Mouse (Mus musculus) erythroblast, embryonic 14.5 days (primary cell): ENCODE measurements around the gene Col1a1.

ENCODE experiments used
- GATA1 ChIP-seq: IDR thresholded peaks from 2 replicates; pipeline ENCODE4 v1.6.1; 2012; ENCODE audit warnings: low read length, inconsistent platforms, mixed read lengths
- TAL1 ChIP-seq: IDR thresholded peaks from 3 replicates; pipeline ENCODE4 v1.6.1; 2012; ENCODE audit warnings: low read length, inconsistent platforms, mixed read lengths

- no peak for TF ChIP-seq GATA1
- TF ChIP-seq TAL1: no peak
Observed at GRCm38 (mm10) chr11:94936851-94937295, 849 bp downstream of the Col1a1 start.
